Mouse (Mus musculus) limb, embryonic 12.5 days (tissue): Measurements from ENCODE around the gene Kif27. TPM values are rescaled to one million over a fixed set of nuclear protein-coding genes. Genes with fewer than 3 reads are reported as not detected.
A peak's percentile ranks its signal among the peaks of the same experiment; 100 is the strongest.

Source experiments
- microRNA counts: library from miRNA; unstranded; fragments of <30 nt; microRNA quantifications from one replicate; lab custom pipeline; 2017
- microRNA-seq: library from miRNA; unstranded; fragments of <30 nt; microRNA quantifications from one replicate; pipeline ENCODE4, GENCODE M21; 2017
- polyA plus RNA-seq: library from polyadenylated mRNA; unstranded; fragments of >200 nt; fragmentation: Nextera tagmentation; extraction: Ambion mirVana; gene quantifications from 2 replicates; pipeline ENCODE4 v1.2.1, GENCODE M21; 2016

Kif27 gene
- polyA plus RNA-seq, 1 experiment from 2014 or later: 0.84 TPM

MicroRNA genes within 50 kb of the gene (microRNA counts, 519-probe panel; counts per million panel counts)
- microRNA mmu-miR-7a (lab: Ali Mortazavi, UCI): 4,145 counts per million, percentile 28 among the panel's probes with 10 or more counts

Small RNAs within 50 kb of the gene (microRNA-seq; reads per million reads assigned to microRNA genes)
- not detected for gene Mir6369
- gene Mir7-1: 88.6 reads per million, percentile 50 among the genes with 10 or more reads in this experiment

Other genes with a start within 250 kb of the Kif27 start
- 4.4 TPM in 2 replicates for gene Klhl3, start 245.5 kb downstream of the Kif27 start, polyA plus RNA-seq
- 52.8 and 56.4 TPM in 2 replicates for gene Hnrnpa0, start 230.6 kb downstream of the Kif27 start, polyA plus RNA-seq
- 40.9 and 43.2 TPM in 2 replicates for gene Idnk, start 201.5 kb downstream of the Kif27 start, polyA plus RNA-seq
- gene Ubqln1, start 143.5 kb downstream of the Kif27 start, polyA plus RNA-seq: 137 and 141 TPM in 2 replicates
- 27.5 and 28.6 TPM in 2 replicates for gene Gkap1, start 83.4 kb downstream of the Kif27 start, polyA plus RNA-seq
- 22.1 TPM in 2 replicates for gene 2210016F16Rik, start 26.1 kb upstream of the Kif27 start, polyA plus RNA-seq
- 31.2 and 33.0 TPM in 2 replicates for gene Rmi1, start 43.1 kb upstream of the Kif27 start, polyA plus RNA-seq
- gene Hnrnpk, start 44.2 kb upstream of the Kif27 start, polyA plus RNA-seq: 2,059 and 2,098 TPM in 2 replicates